Mouse (Mus musculus): ENCODE measurements at regions not wholly inside any gene's neighbourhood (a gene's known extent, or its start where the extent isn't known, plus 50 kb on each side); places are given as distances from the start of the nearest gene placed in this dataset.

- Histone ChIP-seq H3K36me3 (no peaks in the 10 kb centered on the region), H3K27me3 (no peaks in the 10 kb centered on the region), H3K27ac (replicated peaks) (no peak overlapping the region), H3K4me2 (replicated peaks) (no peak overlapping the region), H3K4me3 (replicated peaks) (no peak overlapping the region), H3K9me3 (replicated peaks) (no peaks in the 10 kb centered on the region), H3K4me1 (no peaks in the 10 kb centered on the region), H3K9ac (no peak overlapping the region)
- ATAC-seq (ENCODE audit: insufficient number of reproducible peaks, low FRiP score, low TSS enrichment, low read depth): no peak
- WGBS: 85% methylated on average over 3 of the region's 3 CpGs
Measured at GRCm38 (mm10) chr13:34504879-34505278, 148.4 kb downstream of the Pxdc1 start.

GRCm38 (mm10) chr13:34498910-34499309 lies 153.9 kb upstream of the Slc22a23 start:
- Histone ChIP-seq H3K27me3 (no peaks in the 10 kb centered on the region), H3K27ac (replicated peaks) (no peak overlapping the region)
- 97% methylated on average over 2 of the region's 2 CpGs for WGBS

GRCm38 (mm10) chr13:34497667-34498066 lies 152.7 kb upstream of the Slc22a23 start:
- H3K27ac ChIP-seq (replicated peaks): no peak overlapping the region
- no peaks in the 10 kb centered on the region for H3K9me3 ChIP-seq (replicated peaks)
- H3K4me1 ChIP-seq: no peaks in the 10 kb centered on the region
- no peaks in the 10 kb centered on the region for H3K36me3 ChIP-seq
- WGBS: 53% methylated on average over 3 of the region's 3 CpGs
- H3K4me2 ChIP-seq (replicated peaks): no peak overlapping the region
- no peak overlapping the region for H3K4me3 ChIP-seq (replicated peaks)
- ATAC-seq (ENCODE audit: insufficient number of reproducible peaks, low FRiP score, low TSS enrichment, low read depth): no peak
- H3K9ac ChIP-seq: no peak overlapping the region
- no peaks in the 10 kb centered on the region for H3K27me3 ChIP-seq

More at GRCm38 (mm10) chr13:34498910-34499309, 153.9 kb upstream of the Slc22a23 start:
- Histone ChIP-seq H3K9me3 (replicated peaks) (no peaks in the 10 kb centered on the region), H3K4me3 (replicated peaks) (no peak overlapping the region), H3K4me1 (no peaks in the 10 kb centered on the region), H3K9ac (no peak overlapping the region), H3K4me2 (replicated peaks) (no peak overlapping the region), H3K36me3 (no peaks in the 10 kb centered on the region)
- no peak for ATAC-seq (ENCODE audit: insufficient number of reproducible peaks, low FRiP score, low TSS enrichment, low read depth)

GRCm38 (mm10) chr13:34484831-34485230 lies 139.8 kb upstream of the Slc22a23 start:
- no peaks in the 10 kb centered on the region for H3K36me3 ChIP-seq
- no peak overlapping the region for H3K4me2 ChIP-seq (replicated peaks)
- H3K9ac ChIP-seq: no peak overlapping the region
- 86% methylated on average over 1 of the region's 1 CpGs for WGBS
- no peaks in the 10 kb centered on the region for H3K27me3 ChIP-seq
- H3K4me3 ChIP-seq (replicated peaks): no peak overlapping the region
- no peaks in the 10 kb centered on the region for H3K9me3 ChIP-seq (replicated peaks)
- no peaks in the 10 kb centered on the region for H3K4me1 ChIP-seq
- ATAC-seq (ENCODE audit: insufficient number of reproducible peaks, low FRiP score, low TSS enrichment, low read depth): no peak
- H3K27ac ChIP-seq (replicated peaks): no peak overlapping the region

- no peak overlapping the region for H3K27ac ChIP-seq (replicated peaks)
- H3K36me3 ChIP-seq: no peaks in the 10 kb centered on the region
- WGBS: 81% methylated on average over 10 of the region's 10 CpGs
- ATAC-seq (ENCODE audit: insufficient number of reproducible peaks, low FRiP score, low TSS enrichment, low read depth): no peak
- no peaks in the 10 kb centered on the region for H3K9me3 ChIP-seq (replicated peaks)
- H3K9ac ChIP-seq: no peak overlapping the region
- no peak overlapping the region for H3K4me3 ChIP-seq (replicated peaks)
- H3K27me3 ChIP-seq: no peaks in the 10 kb centered on the region
- no peaks in the 10 kb centered on the region for H3K4me1 ChIP-seq
- H3K4me2 ChIP-seq (replicated peaks): no peak overlapping the region
Measured at GRCm38 (mm10) chr13:34481461-34481860, 136.5 kb upstream of the Slc22a23 start.

- no peaks in the 10 kb centered on the region for H3K9me3 ChIP-seq (replicated peaks)
- WGBS: 77% methylated on average over 1 of the region's 1 CpGs
- H3K4me1 ChIP-seq: peaks cover 18% of the 10 kb centered on the region; the same call in 1 of the 2 replicates
- H3K27me3 ChIP-seq: no peaks in the 10 kb centered on the region
- H3K36me3 ChIP-seq: no peaks in the 10 kb centered on the region
- ATAC-seq (ENCODE audit: insufficient number of reproducible peaks, low FRiP score, low TSS enrichment, low read depth): no peak
- H3K4me2 ChIP-seq (replicated peaks): no peak overlapping the region
- no peak overlapping the region for H3K27ac ChIP-seq (replicated peaks)
- H3K9ac ChIP-seq: no peak overlapping the region
- H3K4me3 ChIP-seq (replicated peaks): no peak overlapping the region
Measured at GRCm38 (mm10) chr13:34470410-34470809, 125.4 kb upstream of the Slc22a23 start.

GRCm38 (mm10) chr13:34469568-34469967 lies 124.6 kb upstream of the Slc22a23 start:
- H3K27me3 ChIP-seq: no peaks in the 10 kb centered on the region
- H3K4me2 ChIP-seq (replicated peaks): no peak overlapping the region
- H3K4me3 ChIP-seq (replicated peaks): no peak overlapping the region
- H3K9me3 ChIP-seq (replicated peaks): no peaks in the 10 kb centered on the region
- no peak overlapping the region for H3K27ac ChIP-seq (replicated peaks)
- H3K4me1 ChIP-seq: peaks cover 18% of the 10 kb centered on the region; the same call in 1 of the 2 replicates
- 47% methylated on average over 5 of the region's 5 CpGs for WGBS
- no peak overlapping the region for H3K9ac ChIP-seq
- H3K36me3 ChIP-seq: no peaks in the 10 kb centered on the region
- ATAC-seq (ENCODE audit: insufficient number of reproducible peaks, low FRiP score, low TSS enrichment, low read depth): no peak

GRCm38 (mm10) chr13:34468132-34468748 lies 123.3 kb upstream of the Slc22a23 start:
- H3K4me3 ChIP-seq (replicated peaks): no peak overlapping the region
- no peak overlapping the region for H3K27ac ChIP-seq (replicated peaks)
- peaks cover 18% of the 10 kb centered on the region; the same call in 1 of the 2 replicates for H3K4me1 ChIP-seq
- H3K36me3 ChIP-seq: no peaks in the 10 kb centered on the region
- H3K9me3 ChIP-seq (replicated peaks): no peaks in the 10 kb centered on the region
- no peak overlapping the region for H3K4me2 ChIP-seq (replicated peaks)
- no peak for ATAC-seq (ENCODE audit: insufficient number of reproducible peaks, low FRiP score, low TSS enrichment, low read depth)
- no peaks in the 10 kb centered on the region for H3K27me3 ChIP-seq
- no peak overlapping the region for H3K9ac ChIP-seq
- 48% methylated on average over 3 of the region's 3 CpGs for WGBS

GRCm38 (mm10) chr13:34465862-34466430 lies 121.0 kb upstream of the Slc22a23 start:
- Histone ChIP-seq H3K4me2 (replicated peaks) (no peak overlapping the region), H3K27ac (replicated peaks) (no peak overlapping the region), H3K9me3 (replicated peaks) (no peaks in the 10 kb centered on the region), H3K4me1 (peaks cover 25% of the 10 kb centered on the region), H3K36me3 (no peaks in the 10 kb centered on the region), H3K27me3 (no peaks in the 10 kb centered on the region), H3K9ac (no peak overlapping the region), H3K4me3 (replicated peaks) (no peak overlapping the region)
- ATAC-seq (ENCODE audit: insufficient number of reproducible peaks, low FRiP score, low TSS enrichment, low read depth): no peak; the same call in 1 of the 2 replicates

GRCm38 (mm10) chr13:34465456-34465855 lies 120.5 kb upstream of the Slc22a23 start:
- Histone ChIP-seq H3K4me3 (replicated peaks) (no peak overlapping the region), H3K9me3 (replicated peaks) (no peaks in the 10 kb centered on the region), H3K9ac (no peak overlapping the region), H3K27me3 (no peaks in the 10 kb centered on the region), H3K36me3 (no peaks in the 10 kb centered on the region), H3K27ac (replicated peaks) (no peak overlapping the region), H3K4me1 (peaks cover 25% of the 10 kb centered on the region), H3K4me2 (replicated peaks) (no peak overlapping the region)
- no peak for ATAC-seq (ENCODE audit: insufficient number of reproducible peaks, low FRiP score, low TSS enrichment, low read depth)
- 43% methylated on average over 5 of the region's 5 CpGs for WGBS

GRCm38 (mm10) chr13:34464221-34464620 lies 119.2 kb upstream of the Slc22a23 start:
- no peak overlapping the region for H3K4me3 ChIP-seq (replicated peaks)
- no peak overlapping the region for H3K4me2 ChIP-seq (replicated peaks)
- ATAC-seq (ENCODE audit: insufficient number of reproducible peaks, low FRiP score, low TSS enrichment, low read depth): no peak
- H3K9me3 ChIP-seq (replicated peaks): no peaks in the 10 kb centered on the region
- no peaks in the 10 kb centered on the region for H3K36me3 ChIP-seq
- no peaks in the 10 kb centered on the region for H3K27me3 ChIP-seq
- H3K27ac ChIP-seq (replicated peaks): no peak overlapping the region
- no peak overlapping the region for H3K9ac ChIP-seq
- H3K4me1 ChIP-seq: peaks cover 21% of the 10 kb centered on the region
- 86% methylated on average over 4 of the region's 4 CpGs for WGBS

Measured in embryonic facial prominence, embryonic 15.5 days (tissue).